Mouse (Mus musculus) erythroblast, embryonic 14.5 days (primary cell): ENCODE data around the gene Slc22a14.

ENCODE experiments used
- GATA1 ChIP-seq: IDR thresholded peaks from 2 replicates; pipeline ENCODE4 v1.6.1; 2012; ENCODE audit warnings: low read length, inconsistent platforms, mixed read lengths
- TAL1 ChIP-seq: IDR thresholded peaks from 3 replicates; pipeline ENCODE4 v1.6.1; 2012; ENCODE audit warnings: low read length, inconsistent platforms, mixed read lengths

DNA sequence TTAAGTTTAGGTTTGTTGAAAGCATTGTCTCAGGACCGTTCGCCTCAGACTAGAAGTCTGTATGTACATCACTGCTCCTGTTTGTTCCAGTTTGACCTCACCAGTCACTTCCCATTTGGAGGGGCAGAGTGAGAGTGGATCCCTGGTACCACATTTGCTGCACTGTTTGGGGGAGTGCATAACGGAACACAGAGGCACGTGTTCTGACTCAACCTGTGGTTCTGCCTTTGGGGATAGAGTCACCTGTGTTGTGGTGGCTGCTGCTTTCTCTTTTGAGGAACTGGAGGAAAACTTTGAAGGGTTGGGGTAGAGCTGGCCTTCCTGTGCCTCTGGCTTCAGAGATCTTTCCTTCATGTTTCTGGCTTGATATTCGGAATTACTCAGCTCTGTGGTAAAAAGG lies 38.7 kb upstream of the Slc22a14 start:
- TF ChIP-seq GATA1 (no peak), TAL1 (no peak)
